Mouse (Mus musculus) small intestine, adult 2 months (tissue): ENCODE results near the gene Commd4. TPM values are rescaled to one million over a fixed set of nuclear protein-coding genes. Genes with fewer than 3 reads are reported as not detected.
A peak's percentile ranks its signal among the peaks of the same experiment; 100 is the strongest.

Source experiments
- H3K27ac ChIP-seq: fragments of 200-500 bp; 2 replicates; pipeline ENCODE4 v1.5.1; 2012; ENCODE audit warnings: low read depth, low read length, control low read depth, inconsistent platforms; ENCODE audit not compliant: insufficient read depth
- H3K27me3 ChIP-seq: fragments of 200-500 bp; 2 replicates; pipeline ENCODE4 v1.6.1; 2012; ENCODE audit warnings: mild to moderate bottlenecking, moderate library complexity, low read length, inconsistent platforms; ENCODE audit not compliant: control insufficient read depth, insufficient read depth
- H3K36me3 ChIP-seq: fragments of 200-500 bp; 2 replicates; pipeline ENCODE4 v1.6.1; 2012; ENCODE audit warnings: mild to moderate bottlenecking, low read length, control low read depth, inconsistent platforms; ENCODE audit not compliant: control insufficient read depth, insufficient read depth
- H3K4me1 ChIP-seq: fragments of 200-500 bp; 2 replicates; pipeline ENCODE4 v1.6.1; 2012; ENCODE audit warnings: low read length, inconsistent platforms, mixed read lengths; ENCODE audit not compliant: control insufficient read depth, insufficient read depth, insufficient read length
- H3K4me3 ChIP-seq: fragments of 200-500 bp; 2 replicates; pipeline ENCODE4 v1.5.1; 2012; ENCODE audit warnings: low read depth, mild to moderate bottlenecking, control low read depth, inconsistent platforms, low read length, moderate library complexity
- CTCF ChIP-seq: fragments of 200-500 bp; IDR thresholded peaks from 2 replicates; pipeline ENCODE4 v1.5.1; 2012; ENCODE audit warnings: low read depth, mild to moderate bottlenecking, control low read depth, inconsistent platforms, low read length, moderate library complexity, mixed read lengths; ENCODE audit not compliant: insufficient replicate concordance, insufficient read length; ENCODE audit errors: extremely low read depth
- POLR2A ChIP-seq: fragments of 200-500 bp; IDR thresholded peaks from 2 replicates; pipeline ENCODE4 v1.6.1; 2012; ENCODE audit warnings: low read depth, mild to moderate bottlenecking, control low read depth, inconsistent platforms, low read length, moderate library complexity
- WGBS: fragments of 180-500 bp; shearing (Covaris S2); methylation state at CpG from one replicate; pipeline ENCODE4 v1.1.7; 2018; 5-methylcytosine and 5-hydroxymethylcytosine counted together
- polyA plus RNA-seq: library from polyadenylated mRNA; depleted of rRNA; stranded (reverse); fragments of >200 nt; gene quantifications from 2 replicates; pipeline ENCODE4 v1.2.3, GENCODE M21; 2012

The Commd4 gene
- polyA plus RNA-seq, 1 experiment = 194 TPM

GRCm38 (mm10) chr9:57163137-57163536 is 5.0 kb upstream of the Commd4 start:
- TF ChIP-seq POLR2A (no peak), CTCF (no peak)
- H3K4me1 ChIP-seq = no peaks in the 10 kb centered on the region; the same call in 1 of the 2 replicates
- WGBS = 45% methylated on average over 2 of the region's 2 CpGs
- no peak overlapping the region for H3K27ac ChIP-seq
- H3K27me3 ChIP-seq = no peaks in the 10 kb centered on the region
- no peak overlapping the region for H3K4me3 ChIP-seq
- H3K36me3 ChIP-seq = no peaks in the 10 kb centered on the region

- Histone ChIP-seq H3K27ac (no peak overlapping the region), H3K27me3 (no peaks in the 10 kb centered on the region), H3K36me3 (no peaks in the 10 kb centered on the region), H3K4me3 (no peak overlapping the region), H3K4me1 (peaks cover 3% of the 10 kb centered on the region; the same call in 1 of the 2 replicates)
- TF ChIP-seq CTCF (peak; percentile 56; the same call in 1 of the 2 replicates), POLR2A (no peak)
- WGBS = 4% methylated on average over 3 of the region's 3 CpGs
Measured at GRCm38 (mm10) chr9:57162496-57162895, 4.4 kb upstream of the Commd4 start.

GRCm38 (mm10) chr9:57158506-57158905 is 375 bp upstream of the Commd4 start:
- 32% methylated on average over 11 of the region's 11 CpGs for WGBS
- H3K27ac ChIP-seq = no peak overlapping the region
- no peak overlapping the region for H3K4me3 ChIP-seq
- H3K27me3 ChIP-seq = no peaks in the 10 kb centered on the region
- H3K4me1 ChIP-seq = peaks cover 10% of the 10 kb centered on the region; the same call in 1 of the 2 replicates
- H3K36me3 ChIP-seq = peaks cover 13% of the 10 kb centered on the region; the same call in 1 of the 2 replicates
- no peak for TF ChIP-seq POLR2A
- TF ChIP-seq CTCF = no peak

- Histone ChIP-seq H3K4me3 (peak overlapping the region; percentile 82), H3K27me3 (no peaks in the 10 kb centered on the region), H3K4me1 (peaks cover 10% of the 10 kb centered on the region; the same call in 1 of the 2 replicates), H3K36me3 (peaks cover 13% of the 10 kb centered on the region; the same call in 1 of the 2 replicates), H3K27ac (no peak overlapping the region)
- 22% methylated on average over 13 of the region's 13 CpGs for whole genome bisulfite sequencing
- TF ChIP-seq CTCF (no peak), POLR2A (no peak)
Measured at GRCm38 (mm10) chr9:57157499-57157898, 632 bp downstream of the Commd4 start.

- no peak for TF ChIP-seq CTCF
- no peak for TF ChIP-seq POLR2A
- Histone ChIP-seq H3K4me1 (peaks cover 10% of the 10 kb centered on the region; the same call in 1 of the 2 replicates), H3K4me3 (no peak overlapping the region), H3K27ac (no peak overlapping the region), H3K27me3 (no peaks in the 10 kb centered on the region), H3K36me3 (peaks cover 13% of the 10 kb centered on the region; the same call in 1 of the 2 replicates)
- WGBS = 88% methylated on average over 8 of the region's 8 CpGs
Measured at GRCm38 (mm10) chr9:57156823-57157222, 1.3 kb downstream of the Commd4 start.

- H3K4me3 ChIP-seq = no peak overlapping the region
- H3K27ac ChIP-seq = no peak overlapping the region
- H3K36me3 ChIP-seq = peaks cover 13% of the 10 kb centered on the region; the same call in 1 of the 2 replicates
- TF ChIP-seq POLR2A (no peak), CTCF (no peak)
- H3K4me1 ChIP-seq = peaks cover 10% of the 10 kb centered on the region; the same call in 1 of the 2 replicates
- WGBS = 95% methylated on average over 7 of the region's 7 CpGs
- no peaks in the 10 kb centered on the region for H3K27me3 ChIP-seq
Measured at GRCm38 (mm10) chr9:57156383-57156782, 1.7 kb downstream of the Commd4 start.

- no peak for TF ChIP-seq CTCF
- Histone ChIP-seq H3K36me3 (peaks cover 13% of the 10 kb centered on the region; the same call in 1 of the 2 replicates), H3K4me3 (no peak overlapping the region), H3K4me1 (peaks cover 8% of the 10 kb centered on the region; the same call in 1 of the 2 replicates), H3K27ac (no peak overlapping the region), H3K27me3 (no peaks in the 10 kb centered on the region)
- 68% methylated on average over 6 of the region's 6 CpGs for whole genome bisulfite sequencing
Measured at GRCm38 (mm10) chr9:57152331-57152730, 5.8 kb downstream of the Commd4 start.
